Mouse (Mus musculus): ENCODE data around the gene Cyp2c39.
"Not testable (repeated sequence)": the region's sequence is repeated elsewhere in the genome, so short reads cannot be mapped to it uniquely, and the experiment has no call there.

Cyp2c39 gene

DNA sequence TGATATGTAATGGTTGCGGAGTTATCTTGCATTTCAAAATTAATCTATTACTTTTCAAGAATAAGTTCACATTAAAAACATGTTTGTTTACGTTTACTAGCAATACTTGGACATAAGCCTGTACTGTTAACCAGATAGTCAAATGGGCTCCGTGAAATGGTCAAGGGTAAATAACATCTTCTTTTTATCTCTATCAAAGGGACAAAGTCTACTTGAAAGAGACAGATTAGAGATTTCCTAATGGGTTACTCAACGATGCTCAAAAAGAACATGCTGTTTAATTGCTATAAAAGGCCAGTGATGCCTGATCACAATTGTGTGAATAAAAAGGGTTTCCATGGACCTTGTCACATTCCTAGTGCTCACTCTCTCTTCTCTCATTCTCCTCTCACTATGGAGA is at the start of gene Cyp2c39:
Cyp2c39 (plus strand) TSS at position 329 of the 400 bp plus-strand sequence.
- DNase-seq (ENCODE audit: low read depth, low spot score): no peak

- no peak for DNase-seq (ENCODE audit: low read depth, low spot score)
Measured at GRCm38 (mm10) chr19:39462941-39463340, 47.7 kb upstream of the Cyp2c39 start, which contains the start of gene Cyp2c38. TSS of gene Cyp2c38 (minus strand) at chr19:39463075.

GRCm38 (mm10) chr19:39463923-39464322 is 46.7 kb upstream of the Cyp2c39 start:
- DNase-seq (ENCODE audit: low read depth, low spot score): no peak

DNA sequence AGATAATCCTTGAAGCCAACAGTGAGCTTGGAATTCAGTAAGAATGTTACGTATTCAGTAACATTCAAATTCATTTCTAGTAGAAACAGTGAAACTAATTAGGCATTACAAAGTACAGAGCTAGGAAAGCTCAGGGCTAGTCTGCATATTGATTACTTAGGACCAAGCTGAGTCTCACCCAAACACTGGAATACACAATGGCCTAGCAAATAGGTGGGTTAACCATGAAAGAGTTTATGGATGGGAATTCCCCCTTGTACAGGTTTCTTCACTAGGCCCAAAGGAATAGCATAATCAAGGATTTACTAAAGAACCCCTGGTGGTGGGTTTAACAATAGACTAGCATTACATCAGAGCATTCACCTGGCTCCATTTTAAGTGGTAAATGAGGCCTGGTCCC is 26.7 kb upstream of the Cyp2c39 start:
- DNase-seq (ENCODE audit: low read depth, low spot score): not testable (repeated sequence)

DNA sequence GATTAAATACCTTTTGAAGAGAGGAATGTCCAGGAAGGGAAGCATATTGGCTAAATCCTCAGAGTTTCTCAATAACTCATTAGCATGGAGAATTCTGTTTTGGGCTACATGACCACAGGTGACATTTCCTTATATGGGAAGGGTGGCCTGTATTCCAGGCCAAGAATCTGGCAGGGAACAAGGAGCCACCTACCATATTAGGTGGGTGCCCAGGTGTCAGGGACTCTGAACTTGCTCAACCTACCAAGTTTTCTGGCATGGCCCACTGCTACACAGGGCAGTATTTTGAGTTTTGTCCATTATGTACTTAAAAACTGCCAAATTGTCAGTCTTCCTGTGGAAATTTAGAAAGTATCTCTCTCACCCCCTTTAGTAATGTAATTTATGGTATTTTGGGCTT is 4.3 kb upstream of the Cyp2c39 start:
- DNase-seq (ENCODE audit: low read depth, low spot score): no peak

GRCm38 (mm10) chr19:39509533-39509932 is 1.1 kb upstream of the Cyp2c39 start:
- DNase-seq (ENCODE audit: low read depth, low spot score): no peak

Measured in CD4-positive helper T cell, adult 2 months (primary cell).